Mouse (Mus musculus) lung, postnatal 0 days (tissue): Measurements from ENCODE around the gene 5730455P16Rik. TPM values are rescaled to one million over a fixed set of nuclear protein-coding genes. Genes with fewer than 3 reads are reported as not detected.

Experiments used
- ATAC-seq: fragments of 200-750 bp; cut with Nextera tagmentation; 2 replicates; pipeline ENCODE4 v1.8.0; 2017; ENCODE audit warnings: moderate library complexity
- DNase-seq: peaks from one replicate; pipeline ENCODE4 v3.0.0-alpha.2; 2016; ENCODE audit warnings: low spot score
- H3K27ac ChIP-seq: fragments of 300-500 bp; sonication (generic); 2 replicates; pipeline ENCODE4 v1.5.1; 2014; ENCODE audit warnings: antibody characterized with exemption, mild to moderate bottlenecking, low read length, mixed read lengths
- H3K27me3 ChIP-seq: fragments of 300-500 bp; sonication (generic); replicated peaks from 2 replicates; pipeline ENCODE4 v1.6.1; 2014; ENCODE audit warnings: low read length, mixed read lengths; ENCODE audit not compliant: insufficient read depth
- H3K36me3 ChIP-seq: fragments of 300-500 bp; sonication (generic); 2 replicates; pipeline ENCODE4 v1.6.1; 2014; ENCODE audit warnings: low read length, mixed read lengths; ENCODE audit not compliant: insufficient read depth
- H3K4me1 ChIP-seq: fragments of 300-500 bp; sonication (generic); 2 replicates; pipeline ENCODE4 v1.6.1; 2014; ENCODE audit warnings: antibody characterized with exemption, low read depth, low read length, mixed read lengths; ENCODE audit not compliant: insufficient read depth
- H3K4me2 ChIP-seq: fragments of 300-500 bp; sonication (generic); replicated peaks from 2 replicates; pipeline ENCODE4 v1.6.1; 2014; ENCODE audit warnings: low read depth, mild to moderate bottlenecking, low read length, moderate library complexity, mixed read lengths
- H3K4me3 ChIP-seq: fragments of 300-500 bp; sonication (generic); 2 replicates; pipeline ENCODE4 v1.5.1; 2014; ENCODE audit warnings: low read depth, low read length
- H3K9ac ChIP-seq: fragments of 300-500 bp; sonication (generic); replicated peaks from 2 replicates; pipeline ENCODE4 v1.6.1; 2014; ENCODE audit warnings: low read depth, mild to moderate bottlenecking
- H3K9me3 ChIP-seq: fragments of 300-500 bp; sonication (generic); 2 replicates; pipeline ENCODE4 v1.6.1; 2016; ENCODE audit warnings: low read length, mixed read lengths
- CTCF ChIP-seq: IDR thresholded peaks from 2 replicates; pipeline ENCODE4 v1.5.1; 2016; ENCODE audit warnings: antibody characterized with exemption, mild to moderate bottlenecking
- EP300 ChIP-seq: IDR thresholded peaks from 2 replicates; pipeline ENCODE4 v1.6.1; 2016; ENCODE audit warnings: antibody characterized with exemption, mild to moderate bottlenecking, control low read depth
- WGBS: fragments of 180-500 bp; shearing (Covaris S2); extraction: QIAGEN DNeasy Blood & Tissue Kit; methylation state at CpG from one replicate; pipeline ENCODE4 v1.1.7; 2014; 5-methylcytosine and 5-hydroxymethylcytosine counted together
- polyA plus RNA-seq: library from polyadenylated mRNA; unstranded; fragments of >200 nt; fragmentation: Nextera tagmentation; extraction: Ambion mirVana; gene quantifications from 2 replicates; pipeline ENCODE4 v1.2.1, GENCODE M21; 2015

The 5730455P16Rik gene
- polyA plus RNA-seq, 1 experiment from 2014 or later = 13.3 TPM

GRCm38 (mm10) chr11:80324636-80325035, 53.2 kb downstream of the 5730455P16Rik start:
- no peak overlapping the region for H3K27ac ChIP-seq
- no peak for DNase-seq
- WGBS = 76% methylated on average over 6 of the region's 6 CpGs
- no peak for ATAC-seq
- no peaks in the 10 kb centered on the region for H3K9me3 ChIP-seq
- no peaks in the 10 kb centered on the region for H3K4me1 ChIP-seq
- H3K4me2 ChIP-seq = no peak overlapping the region
- H3K4me3 ChIP-seq = no peak overlapping the region
- H3K27me3 ChIP-seq = no peaks in the 10 kb centered on the region
- H3K9ac ChIP-seq = no peak overlapping the region
- H3K36me3 ChIP-seq = no peaks in the 10 kb centered on the region
- TF ChIP-seq CTCF = no peak
- TF ChIP-seq EP300 = no peak

GRCm38 (mm10) chr11:80323255-80323654, 54.6 kb downstream of the 5730455P16Rik start:
- Histone ChIP-seq H3K4me1 (no peaks in the 10 kb centered on the region), H3K4me3 (no peak overlapping the region), H3K4me2 (no peak overlapping the region), H3K9ac (no peak overlapping the region), H3K27ac (no peak overlapping the region), H3K27me3 (no peaks in the 10 kb centered on the region), H3K9me3 (no peaks in the 10 kb centered on the region), H3K36me3 (no peaks in the 10 kb centered on the region)
- WGBS = 43% methylated on average over 13 of the region's 13 CpGs
- TF ChIP-seq EP300 = no peak
- TF ChIP-seq CTCF = no peak
- ATAC-seq (no peak), DNase-seq (no peak)

- H3K27ac ChIP-seq = no peak overlapping the region
- no peak overlapping the region for H3K9ac ChIP-seq
- DNase-seq (no peak), ATAC-seq (no peak)
- H3K9me3 ChIP-seq = no peaks in the 10 kb centered on the region
- no peaks in the 10 kb centered on the region for H3K36me3 ChIP-seq
- WGBS = 59% methylated on average over 10 of the region's 10 CpGs
- H3K4me1 ChIP-seq = no peaks in the 10 kb centered on the region
- no peak overlapping the region for H3K4me3 ChIP-seq
- no peaks in the 10 kb centered on the region for H3K27me3 ChIP-seq
- TF ChIP-seq CTCF (no peak), EP300 (no peak)
- H3K4me2 ChIP-seq = no peak overlapping the region
Measured at GRCm38 (mm10) chr11:80315743-80316639, 61.8 kb downstream of the 5730455P16Rik start.

GRCm38 (mm10) chr11:80313944-80314343, 63.9 kb downstream of the 5730455P16Rik start:
- 69% methylated on average over 4 of the region's 4 CpGs for WGBS
- H3K36me3 ChIP-seq = no peaks in the 10 kb centered on the region
- ATAC-seq (no peak), DNase-seq (no peak)
- H3K9ac ChIP-seq = no peak overlapping the region
- H3K4me2 ChIP-seq = no peak overlapping the region
- H3K27me3 ChIP-seq = no peaks in the 10 kb centered on the region
- no peaks in the 10 kb centered on the region for H3K4me1 ChIP-seq
- H3K4me3 ChIP-seq = no peak overlapping the region
- H3K27ac ChIP-seq = no peak overlapping the region
- no peak for TF ChIP-seq EP300
- no peak for TF ChIP-seq CTCF
- no peaks in the 10 kb centered on the region for H3K9me3 ChIP-seq

GRCm38 (mm10) chr11:80313462-80313861, 64.4 kb downstream of the 5730455P16Rik start:
- H3K4me3 ChIP-seq = no peak overlapping the region
- no peak overlapping the region for H3K4me2 ChIP-seq
- H3K27ac ChIP-seq = no peak overlapping the region
- no peaks in the 10 kb centered on the region for H3K27me3 ChIP-seq
- ATAC-seq = no peak
- H3K36me3 ChIP-seq = no peaks in the 10 kb centered on the region
- H3K9ac ChIP-seq = no peak overlapping the region
- no peaks in the 10 kb centered on the region for H3K4me1 ChIP-seq
- H3K9me3 ChIP-seq = no peaks in the 10 kb centered on the region
- DNase-seq = no peak
- TF ChIP-seq CTCF (no peak), EP300 (no peak)
- 64% methylated on average over 1 of the region's 1 CpGs for WGBS

GRCm38 (mm10) chr11:80312565-80312964, 65.3 kb downstream of the 5730455P16Rik start:
- Histone ChIP-seq H3K4me1 (no peaks in the 10 kb centered on the region), H3K9me3 (no peaks in the 10 kb centered on the region), H3K27me3 (no peaks in the 10 kb centered on the region), H3K36me3 (no peaks in the 10 kb centered on the region), H3K9ac (no peak overlapping the region), H3K4me2 (no peak overlapping the region), H3K27ac (no peak overlapping the region), H3K4me3 (no peak overlapping the region)
- WGBS = 3% methylated on average over 6 of the region's 6 CpGs
- ATAC-seq (no peak), DNase-seq (peak; percentile 11)
- TF ChIP-seq EP300 = no peak
- no peak for TF ChIP-seq CTCF
